Mouse (Mus musculus) skeletal muscle tissue, postnatal 0 days (tissue): Measurements from ENCODE around the gene Ggt7. TPM values are rescaled to one million over a fixed set of nuclear protein-coding genes. Genes with fewer than 3 reads are reported as not detected.

ENCODE experiments used
- polyA plus RNA-seq: library from polyadenylated mRNA; unstranded; fragments of >200 nt; fragmentation: Nextera tagmentation; extraction: Ambion mirVana; gene quantifications from 2 replicates; pipeline ENCODE4 v1.2.1, GENCODE M21; 2015

Ggt7 gene
- 2.3 and 2.8 TPM in 2 replicates for polyA plus RNA-seq

GRCm38 (mm10) chr2:155517455-155518423 is at the start of gene Ggt7, which contains the start of gene Acss2:
TSS of gene Ggt7 (minus strand) at chr2:155518237.
TSS of gene Acss2 (plus strand) at chr2:155517948.

GRCm38 (mm10) chr2:155473570-155474088 is 44.4 kb downstream of the Ggt7 start, which contains the start of gene Ncoa6:
TSS of gene Ncoa6 (minus strand) at chr2:155473894.

Other genes starting within 250 kb of the Ggt7 start
- 424 and 513 TPM in 2 replicates for gene Map1lc3a, start 241.9 kb downstream of the Ggt7 start, polyA plus RNA-seq
- gene Pigu, start 160.8 kb downstream of the Ggt7 start, polyA plus RNA-seq: 36.8 and 37.1 TPM in 2 replicates
- gene Trp53inp2, start 137.2 kb downstream of the Ggt7 start, polyA plus RNA-seq: 92.6 and 108 TPM in 2 replicates
- gene Ncoa6, start 44.3 kb downstream of the Ggt7 start, polyA plus RNA-seq: 10.4 and 11.1 TPM in 2 replicates
- gene Acss2, start 289 bp downstream of the Ggt7 start, polyA plus RNA-seq: 31.1 and 40.7 TPM in 2 replicates
- 12.0 and 14.2 TPM in 2 replicates for gene Gss, start 74.6 kb upstream of the Ggt7 start, polyA plus RNA-seq
- 2.0 and 2.3 TPM in 2 replicates for gene Myh7b, start 93.0 kb upstream of the Ggt7 start, polyA plus RNA-seq
- gene Trpc4ap, start 174.1 kb upstream of the Ggt7 start, polyA plus RNA-seq: 82.1 and 83.6 TPM in 2 replicates
- 13.3 and 14.7 TPM in 2 replicates for gene Edem2, start 211.2 kb upstream of the Ggt7 start, polyA plus RNA-seq
- gene Gm17581, start 217.6 kb upstream of the Ggt7 start, polyA plus RNA-seq: not detected in 2 replicates
- gene Procr, start 232.9 kb upstream of the Ggt7 start, polyA plus RNA-seq: 9.4 and 10.1 TPM in 2 replicates